ENCODE assay signal across 8 mouse cellular contexts in genomic region chr6:138422671-138423321, GRCm38 (mm10).
DNase-seq lines count a peak whose midpoint lies in the region; ATAC-seq and TF ChIP-seq lines count a peak whose summit lies in the region.

No protein-coding gene starts in this region.

- H3K27me3 ChIP-seq in forebrain, embryonic 12.5 days = 0 out of 2 replicates have a peak, but pooled peaks cover 5% of the 10 kb centered on the region
- peaks cover 16% of the 10 kb centered on the region; the same call in 1 of the 2 replicates for H3K27me3 ChIP-seq in intestine, embryonic 14.5 days (replicated peaks; ENCODE audit: control insufficient read depth, insufficient read depth, low read length)
- no peaks in the 10 kb centered on the region; the same call in 1 of the 2 replicates for H3K27me3 ChIP-seq in liver, embryonic 14.5 days (ENCODE audit: control insufficient read depth, insufficient read depth, low read length)

- no peaks in the 10 kb centered on the region for H3K36me3 ChIP-seq in forebrain, embryonic 12.5 days (replicated peaks)
- H3K36me3 ChIP-seq in intestine, embryonic 14.5 days (ENCODE audit: control insufficient read depth, insufficient read depth, low read length) = no peaks in the 10 kb centered on the region
- no peaks in the 10 kb centered on the region for H3K36me3 ChIP-seq in liver, embryonic 14.5 days (replicated peaks; ENCODE audit: control insufficient read depth, insufficient read depth, low read depth)

- peak; percentile 4; the same call in 1 of the 2 replicates for ATAC-seq in forebrain, embryonic 12.5 days (ENCODE audit: low FRiP score)
- peak; percentile 54 for ATAC-seq in intestine, embryonic 14.5 days (replicated peaks; ENCODE audit: low FRiP score, low TSS enrichment, low read depth)
- ATAC-seq in liver, embryonic 14.5 days (ENCODE audit: insufficient read depth) = no peak

- peak overlapping the region; percentile 51 for H3K4me3 ChIP-seq in forebrain, embryonic 12.5 days (replicated peaks)
- H3K4me3 ChIP-seq in intestine, embryonic 14.5 days (ENCODE audit: low read depth, low read length) = peak overlapping the region; percentile 42
- no peak overlapping the region for H3K4me3 ChIP-seq in liver, embryonic 14.5 days (ENCODE audit: insufficient read depth in 1 of 2, low read depth in 2 of 2, low read length in 2 of 2)

- peak overlapping the region; percentile 64 for H3K9ac ChIP-seq in forebrain, embryonic 12.5 days
- 0 out of 2 replicates have a peak overlapping the region, but pooled peaks have one; percentile 20 for H3K9ac ChIP-seq in intestine, embryonic 14.5 days (ENCODE audit: low read length)
- H3K9ac ChIP-seq in liver, embryonic 14.5 days (replicated peaks) = no peak overlapping the region

- peak; percentile 53 for DNase-seq in layer of hippocampus, adult 11-12 months (ENCODE audit: low spot score)
- no peak for DNase-seq in layer of hippocampus, adult 9-10 months (ENCODE audit: low spot score)
- DNase-seq in intestine, embryonic 14.5 days (ENCODE audit: low spot score) = peak; percentile 69
- no peak for DNase-seq in liver, embryonic 14.5 days (ENCODE audit: low read depth in 3 of 3, low spot score in 3 of 3)
- peak; percentile 41 to 61 for DNase-seq in right cerebral cortex, postnatal 36 days (ENCODE audit: low spot score in 2 of 2)
- no peak for DNase-seq in ovary, postnatal 10 days (ENCODE audit: low spot score)
- DNase-seq in testis, postnatal 14 days (ENCODE audit: low spot score) = no peak

- TF ChIP-seq CTCF in liver, embryonic 14.5 days (IDR thresholded peaks at IDR 0.05; ENCODE audit: low read depth) = no peak

- H3K4me2 ChIP-seq in forebrain, embryonic 12.5 days = peak overlapping the region; percentile 63
- peak overlapping the region; percentile 74 for H3K4me2 ChIP-seq in intestine, embryonic 14.5 days (ENCODE audit: low read length)
- peak overlapping the region; percentile 37 for H3K4me2 ChIP-seq in liver, embryonic 14.5 days (ENCODE audit: low read depth)

- no peak for TF ChIP-seq EP300 in liver, embryonic 14.5 days (IDR thresholded peaks at IDR 0.05; ENCODE audit: low read depth)

- no peaks in the 10 kb centered on the region for H3K9me3 ChIP-seq in forebrain, embryonic 12.5 days
- no peaks in the 10 kb centered on the region for H3K9me3 ChIP-seq in intestine, embryonic 14.5 days (ENCODE audit: control insufficient read depth, low read length)
- no peaks in the 10 kb centered on the region for H3K9me3 ChIP-seq in liver, embryonic 14.5 days (ENCODE audit: control insufficient read depth, low read length)

- H3K4me1 ChIP-seq in forebrain, embryonic 12.5 days = peaks cover 77% of the 10 kb centered on the region
- H3K4me1 ChIP-seq in intestine, embryonic 14.5 days (replicated peaks; ENCODE audit: control insufficient read depth, insufficient read depth, low read length) = peaks cover 6% of the 10 kb centered on the region; the same call in 1 of the 2 replicates
- H3K4me1 ChIP-seq in liver, embryonic 14.5 days (replicated peaks; ENCODE audit: control insufficient read depth in 2 of 2, insufficient read depth in 2 of 2, low read length in 1 of 2) = no peaks in the 10 kb centered on the region

- 0% methylated on average over 15 of the region's 16 CpGs for WGBS in forebrain, embryonic 12.5 days
- WGBS in intestine, embryonic 14.5 days = under 1% methylated on average over 16 of the region's 16 CpGs
- WGBS in liver, embryonic 14.5 days (ENCODE audit: insufficient replicate concordance) = 3% methylated on average over 15 of the region's 16 CpGs

- peak overlapping the region; percentile 97 for H3K27ac ChIP-seq in forebrain, embryonic 12.5 days
- no peak overlapping the region for H3K27ac ChIP-seq in intestine, embryonic 14.5 days (ENCODE audit: low read depth)
- H3K27ac ChIP-seq in liver, embryonic 14.5 days = no peak overlapping the region

Comparison
In these comparisons a context has a peak if more than half of its experiments do, and no peak if none do; other contexts are left out.
1. DNase-seq: peak in layer of hippocampus, adult 11-12 months (single experiment), intestine, embryonic 14.5 days (single experiment) and right cerebral cortex, postnatal 36 days (2 of 2); none in layer of hippocampus, adult 9-10 months (single experiment), liver, embryonic 14.5 days (0 of 3), ovary, postnatal 10 days (single experiment) and testis, postnatal 14 days (single experiment).
2. H3K4me3 ChIP-seq: peak in forebrain, embryonic 12.5 days (single experiment) and intestine, embryonic 14.5 days (single experiment); none in liver, embryonic 14.5 days (0 of 2).
3. Peak in every context shown above with its lines, with median percentiles within 50 percentile points of each other: H3K4me2 ChIP-seq.